Mouse (Mus musculus): ENCODE data around the gene Milr1. TPM values are rescaled to one million over a fixed set of nuclear protein-coding genes. Genes with fewer than 3 reads are reported as not detected.
"Not testable (repeated sequence)": the region's sequence is repeated elsewhere in the genome, so short reads cannot be mapped to it uniquely, and the experiment has no call there.

Milr1 gene
- total and polyA plus RNA-seq, 3 experiments, result 0.29 to 1.4 (median 0.93) TPM

GRCm38 (mm10) chr11:106779388-106780088 is 28.5 kb downstream of the Milr1 start, which contains the start of gene Polg2:
Polg2 (minus strand) TSS chr11:106779537.
- Histone ChIP-seq H3K36me3 (ENCODE audit: control insufficient read depth, insufficient read depth, low read length) (peaks cover 46% of the 10 kb centered on the region), H3K4me3 (peak within 1 kb of the TSS; percentile 63), H3K9ac (ENCODE audit: low read depth, low read length) (peak within 1 kb of the TSS; percentile 95), H3K79me2 (replicated peaks; ENCODE audit: control insufficient read depth, insufficient read depth, low read length) (no peaks in the 10 kb centered on the region), H3K27me3 (ENCODE audit: control insufficient read depth, insufficient read depth, low read length) (no peaks in the 10 kb centered on the region), H3K4me1 (ENCODE audit: control insufficient read depth, insufficient read depth, low read length) (peaks cover 5% of the 10 kb centered on the region), H3K27ac (peak within 1 kb of the TSS; percentile 83)
- peak; percentile 91 for TF ChIP-seq POLR2A (IDR thresholded peaks at IDR 0.05; ENCODE audit: insufficient read depth, low read depth, low read length)
- TF ChIP-seq CTCF (IDR thresholded peaks at IDR 0.05), result no peak; the same call in 1 of the 2 replicates
- TF ChIP-seq EP300 (IDR thresholded peaks at IDR 0.05; ENCODE audit: insufficient read depth, low read depth, low read length), result 0 out of 2 replicates have a peak, but pooled peaks have one; percentile 71
- 1% methylated on average over 30 of the region's 30 CpGs for WGBS
- DNase-seq, result peak; percentile 94 to 96
- intact Hi-C loops (cut with DNase I), result loop anchor here (1.0 to 10.0 kb wide), 2 partner anchors 9 to 505 kb away; partner anchors contain the start of genes Smarcd2 and Tcam1

DNA sequence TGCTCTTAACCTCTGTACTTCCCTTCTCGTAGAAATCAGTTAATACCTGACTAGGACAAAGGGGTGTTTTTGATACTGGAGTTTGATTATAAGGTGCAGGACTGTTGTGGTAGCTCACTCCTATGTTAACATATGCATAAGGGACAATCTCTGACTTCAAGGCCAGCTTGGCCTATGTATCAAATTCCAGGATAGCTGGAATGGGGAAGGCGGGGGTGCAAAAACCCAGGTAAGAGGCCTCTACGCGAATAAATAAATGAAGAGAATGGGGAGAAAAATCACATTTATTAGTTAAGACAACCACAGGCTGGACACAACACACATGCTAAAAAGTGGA is 29.0 kb downstream of the Milr1 start:
- H3K9ac ChIP-seq (ENCODE audit: low read depth, low read length), result peak overlapping the region; percentile 25; the same call in 1 of the 2 replicates
- 63% methylated on average over 4 of the region's 4 CpGs for WGBS
- peaks cover 51% of the 10 kb centered on the region for H3K36me3 ChIP-seq (ENCODE audit: control insufficient read depth, insufficient read depth, low read length)
- TF ChIP-seq EP300 (IDR thresholded peaks at IDR 0.05; ENCODE audit: insufficient read depth, low read depth, low read length) (no peak), POLR2A (IDR thresholded peaks at IDR 0.05; ENCODE audit: insufficient read depth, low read depth, low read length) (no peak)
- intact Hi-C loops (cut with DNase I), result loop anchor here (10.0 kb wide), 1 partner anchor 505 kb away; the partner anchor contains the start of genes Smarcd2 and Tcam1
- no peak for DNase-seq
- H3K4me1 ChIP-seq (ENCODE audit: control insufficient read depth, insufficient read depth, low read length), result peaks cover 5% of the 10 kb centered on the region
- no peaks in the 10 kb centered on the region for H3K27me3 ChIP-seq (ENCODE audit: control insufficient read depth, insufficient read depth, low read length)
- no peaks in the 10 kb centered on the region for H3K79me2 ChIP-seq (replicated peaks; ENCODE audit: control insufficient read depth, insufficient read depth, low read length)
- peak overlapping the region; percentile 83 for H3K27ac ChIP-seq
- H3K4me3 ChIP-seq, result peak overlapping the region; percentile 63

DNA sequence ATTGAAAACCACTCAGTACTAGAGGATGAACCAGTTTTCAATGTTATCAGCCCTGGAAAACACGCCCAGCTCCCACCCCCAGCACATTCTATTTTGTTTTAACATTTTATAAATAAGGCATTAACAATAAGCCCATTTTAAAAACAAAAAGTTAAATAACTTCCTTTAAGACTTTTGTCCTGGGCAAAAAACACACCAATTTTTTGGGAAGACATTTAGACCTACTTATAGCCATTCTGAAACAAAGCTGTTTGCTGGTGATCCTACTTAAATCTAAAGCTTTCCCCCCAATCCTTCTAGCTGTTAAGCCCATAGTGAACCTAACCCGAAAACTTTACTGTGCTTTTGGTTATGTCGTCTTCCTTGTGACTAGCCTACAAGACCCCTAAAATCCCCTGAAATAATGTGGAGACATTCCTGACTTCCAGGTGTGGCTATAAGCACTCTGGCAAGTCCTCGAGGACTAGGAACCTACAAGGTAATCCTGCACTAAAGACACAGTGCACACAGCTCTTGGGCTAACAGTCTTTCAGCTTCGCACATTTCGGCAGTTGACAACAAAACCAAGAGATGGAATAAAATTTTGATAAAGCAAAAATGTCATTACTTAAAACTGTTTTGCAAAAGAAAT is 29.7 kb downstream of the Milr1 start:
- Histone ChIP-seq H3K4me1 (ENCODE audit: control insufficient read depth, insufficient read depth, low read length) (peaks cover 5% of the 10 kb centered on the region), H3K27me3 (ENCODE audit: control insufficient read depth, insufficient read depth, low read length) (no peaks in the 10 kb centered on the region), H3K79me2 (replicated peaks; ENCODE audit: control insufficient read depth, insufficient read depth, low read length) (no peaks in the 10 kb centered on the region), H3K36me3 (ENCODE audit: control insufficient read depth, insufficient read depth, low read length) (peaks cover 57% of the 10 kb centered on the region), H3K27ac (peak overlapping the region; percentile 83), H3K4me3 (no peak overlapping the region), H3K9ac (ENCODE audit: low read depth, low read length) (no peak overlapping the region)
- intact Hi-C loops (cut with DNase I), result loop anchor here (10.0 kb wide), 1 partner anchor 506 kb away; the partner anchor contains the start of genes Smarcd2 and Tcam1
- no peak for DNase-seq
- TF ChIP-seq CTCF (IDR thresholded peaks at IDR 0.05) (no peak), POLR2A (IDR thresholded peaks at IDR 0.05; ENCODE audit: insufficient read depth, low read depth, low read length) (peak; percentile 37; the same call in 1 of the 2 replicates), EP300 (IDR thresholded peaks at IDR 0.05; ENCODE audit: insufficient read depth, low read depth, low read length) (no peak)
- WGBS, result 74% methylated on average over 6 of the region's 6 CpGs

DNA sequence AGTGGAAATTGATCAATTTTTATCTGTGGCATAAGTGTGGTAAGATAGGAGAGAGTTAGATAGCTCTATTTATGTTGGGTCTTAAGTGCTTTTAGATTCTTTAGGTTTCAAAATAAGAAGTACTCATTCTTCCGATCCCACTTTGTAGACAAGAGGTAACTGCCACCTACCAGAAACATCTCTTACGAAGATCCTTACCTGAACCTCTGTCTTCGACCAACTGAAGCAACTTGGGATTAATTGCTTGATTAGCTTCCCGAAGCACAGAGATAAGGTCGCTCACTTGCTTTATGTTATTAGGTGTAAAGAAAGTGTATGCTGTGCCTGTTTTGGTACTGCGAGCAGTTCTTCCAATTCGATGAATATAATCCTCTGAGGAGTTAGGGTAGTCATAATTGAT is 31.2 kb downstream of the Milr1 start:
- H3K79me2 ChIP-seq (replicated peaks; ENCODE audit: control insufficient read depth, insufficient read depth, low read length); H3K4me1 ChIP-seq (ENCODE audit: control insufficient read depth, insufficient read depth, low read length); DNase-seq; H3K27me3 ChIP-seq (ENCODE audit: control insufficient read depth, insufficient read depth, low read length); H3K4me3 ChIP-seq; H3K27ac ChIP-seq; H3K9ac ChIP-seq (ENCODE audit: low read depth, low read length): not testable (repeated sequence)
- H3K36me3 ChIP-seq (ENCODE audit: control insufficient read depth, insufficient read depth, low read length), result peaks cover 67% of the 10 kb centered on the region
- intact Hi-C loops (cut with DNase I), result loop anchor here (10.0 kb wide), 1 partner anchor 507 kb away; the partner anchor contains the start of genes Smarcd2 and Tcam1
- 76% methylated on average over 7 of the region's 7 CpGs for WGBS

- H3K27me3 ChIP-seq (ENCODE audit: control insufficient read depth, insufficient read depth, low read length), result no peaks in the 10 kb centered on the region
- no peak for TF ChIP-seq CTCF (IDR thresholded peaks at IDR 0.05)
- no peak for TF ChIP-seq EP300 (IDR thresholded peaks at IDR 0.05; ENCODE audit: insufficient read depth, low read depth, low read length)
- TF ChIP-seq POLR2A (IDR thresholded peaks at IDR 0.05; ENCODE audit: insufficient read depth, low read depth, low read length), result no peak
- WGBS, result 51% methylated on average over 9 of the region's 9 CpGs
- peaks cover 1% of the 10 kb centered on the region; the same call in 1 of the 2 replicates for H3K79me2 ChIP-seq (replicated peaks; ENCODE audit: control insufficient read depth, insufficient read depth, low read length)
- no peak for DNase-seq
- intact Hi-C loops (cut with DNase I), result loop anchor here (10.0 kb wide), 1 partner anchor 508 kb away; the partner anchor contains the start of genes Smarcd2 and Tcam1
- no peak overlapping the region for H3K9ac ChIP-seq (ENCODE audit: low read depth, low read length)
- H3K4me1 ChIP-seq (ENCODE audit: control insufficient read depth, insufficient read depth, low read length), result peaks cover 6% of the 10 kb centered on the region
- H3K27ac ChIP-seq, result no peak overlapping the region
- H3K4me3 ChIP-seq, result peak overlapping the region; percentile 1; the same call in 1 of the 2 replicates
- H3K36me3 ChIP-seq (ENCODE audit: control insufficient read depth, insufficient read depth, low read length), result peaks cover 64% of the 10 kb centered on the region
Observed at GRCm38 (mm10) chr11:106782841-106783764, 32.1 kb downstream of the Milr1 start.

All from heart, adult 2 months (tissue).